Mouse (Mus musculus): ENCODE measurements around the gene Msmo1. TPM values are rescaled to one million over a fixed set of nuclear protein-coding genes. Genes with fewer than 3 reads are reported as not detected.

The Msmo1 gene
- polyA plus RNA-seq, 1 experiment from 2014 or later = 58.4 TPM

DNA sequence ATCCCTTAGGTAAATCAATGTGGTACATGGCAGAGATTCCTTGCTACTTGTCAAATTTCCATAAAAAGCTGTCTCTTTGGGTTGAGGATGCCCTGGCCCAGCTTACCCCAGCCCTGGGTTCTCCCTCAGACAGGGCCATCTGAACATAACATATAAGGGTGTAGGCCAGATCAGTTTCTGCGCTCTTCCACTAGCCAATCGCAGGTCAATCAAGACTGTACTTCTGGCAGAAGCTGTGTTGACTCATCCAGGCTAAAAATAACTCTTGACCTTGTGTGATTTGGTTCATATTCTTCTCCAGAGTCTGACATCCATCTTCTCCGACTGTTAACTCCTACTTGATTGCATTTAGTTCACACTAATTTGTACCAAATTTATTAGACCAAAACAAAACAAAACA lies 45.4 kb downstream of the Msmo1 start:
- H3K4me2 ChIP-seq (ENCODE audit: low read depth, low read length) = no peak overlapping the region
- H3K4me3 ChIP-seq (ENCODE audit: low read depth, low read length) = no peak overlapping the region
- H3K36me3 ChIP-seq (replicated peaks; ENCODE audit: insufficient read depth, low read length) = no peaks in the 10 kb centered on the region
- peaks cover 19% of the 10 kb centered on the region for H3K27me3 ChIP-seq (ENCODE audit: insufficient read depth, low read length)
- no peak overlapping the region for H3K27ac ChIP-seq (ENCODE audit: low read depth)
- no peak for DNase-seq
- H3K9me3 ChIP-seq (ENCODE audit: low read length) = no peaks in the 10 kb centered on the region
- TF ChIP-seq CTCF (IDR thresholded peaks at IDR 0.05; ENCODE audit: low read depth) (no peak), EP300 (IDR thresholded peaks at IDR 0.05; ENCODE audit: low read depth) (no peak)
- WGBS (ENCODE audit: insufficient replicate concordance) = 66% methylated on average over 3 of the region's 3 CpGs
- ATAC-seq = no peak
- no peak overlapping the region for H3K9ac ChIP-seq (replicated peaks)
- no peaks in the 10 kb centered on the region for H3K4me1 ChIP-seq (ENCODE audit: insufficient read depth)

DNA sequence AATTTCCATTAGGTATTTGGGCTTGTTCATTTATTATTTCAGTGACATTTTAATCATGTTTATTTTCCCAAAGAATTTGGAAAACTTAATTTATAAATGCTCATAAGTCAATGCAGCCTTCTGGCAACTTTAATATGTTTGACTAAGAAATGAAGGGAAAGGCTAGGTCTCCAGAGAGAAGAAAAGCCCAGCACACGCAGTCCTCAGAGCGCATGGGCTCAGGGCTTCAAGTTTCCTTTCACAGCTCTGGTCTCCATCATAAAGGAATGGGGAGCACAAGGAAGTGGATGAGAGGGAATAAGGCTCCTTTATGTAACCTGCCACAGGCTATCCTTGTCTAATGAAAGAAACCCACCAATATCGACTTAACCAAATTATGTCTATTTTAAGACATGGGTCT lies 51.1 kb downstream of the Msmo1 start:
- no peak for DNase-seq
- 81% methylated on average over 3 of the region's 3 CpGs for WGBS (ENCODE audit: insufficient replicate concordance)
- no peaks in the 10 kb centered on the region for H3K9me3 ChIP-seq (ENCODE audit: low read length)
- H3K9ac ChIP-seq (replicated peaks) = no peak overlapping the region
- no peaks in the 10 kb centered on the region for H3K36me3 ChIP-seq (replicated peaks; ENCODE audit: insufficient read depth, low read length)
- no peak for ATAC-seq
- H3K27me3 ChIP-seq (ENCODE audit: insufficient read depth, low read length) = no peaks in the 10 kb centered on the region
- no peak overlapping the region for H3K27ac ChIP-seq (ENCODE audit: low read depth)
- H3K4me3 ChIP-seq (ENCODE audit: low read depth, low read length) = no peak overlapping the region
- H3K4me1 ChIP-seq (ENCODE audit: insufficient read depth) = no peaks in the 10 kb centered on the region
- H3K4me2 ChIP-seq (ENCODE audit: low read depth, low read length) = no peak overlapping the region
- TF ChIP-seq CTCF (IDR thresholded peaks at IDR 0.05; ENCODE audit: low read depth) = no peak
- no peak for TF ChIP-seq EP300 (IDR thresholded peaks at IDR 0.05; ENCODE audit: low read depth)

- no peak overlapping the region for H3K4me2 ChIP-seq (ENCODE audit: low read depth, low read length)
- ATAC-seq = no peak
- no peaks in the 10 kb centered on the region for H3K9me3 ChIP-seq (ENCODE audit: low read length)
- TF ChIP-seq CTCF (IDR thresholded peaks at IDR 0.05; ENCODE audit: low read depth) = no peak
- TF ChIP-seq EP300 (IDR thresholded peaks at IDR 0.05; ENCODE audit: low read depth) = no peak
- H3K27ac ChIP-seq (ENCODE audit: low read depth) = no peak overlapping the region
- no peak overlapping the region for H3K9ac ChIP-seq (replicated peaks)
- no peak overlapping the region for H3K4me3 ChIP-seq (ENCODE audit: low read depth, low read length)
- no peaks in the 10 kb centered on the region for H3K27me3 ChIP-seq (ENCODE audit: insufficient read depth, low read length)
- WGBS (ENCODE audit: insufficient replicate concordance) = 82% methylated on average over 2 of the region's 2 CpGs
- H3K36me3 ChIP-seq (replicated peaks; ENCODE audit: insufficient read depth, low read length) = no peaks in the 10 kb centered on the region
- no peak for DNase-seq
- no peaks in the 10 kb centered on the region for H3K4me1 ChIP-seq (ENCODE audit: insufficient read depth)
Observed at GRCm38 (mm10) chr8:64676381-64676780, 57.2 kb downstream of the Msmo1 start.

DNA sequence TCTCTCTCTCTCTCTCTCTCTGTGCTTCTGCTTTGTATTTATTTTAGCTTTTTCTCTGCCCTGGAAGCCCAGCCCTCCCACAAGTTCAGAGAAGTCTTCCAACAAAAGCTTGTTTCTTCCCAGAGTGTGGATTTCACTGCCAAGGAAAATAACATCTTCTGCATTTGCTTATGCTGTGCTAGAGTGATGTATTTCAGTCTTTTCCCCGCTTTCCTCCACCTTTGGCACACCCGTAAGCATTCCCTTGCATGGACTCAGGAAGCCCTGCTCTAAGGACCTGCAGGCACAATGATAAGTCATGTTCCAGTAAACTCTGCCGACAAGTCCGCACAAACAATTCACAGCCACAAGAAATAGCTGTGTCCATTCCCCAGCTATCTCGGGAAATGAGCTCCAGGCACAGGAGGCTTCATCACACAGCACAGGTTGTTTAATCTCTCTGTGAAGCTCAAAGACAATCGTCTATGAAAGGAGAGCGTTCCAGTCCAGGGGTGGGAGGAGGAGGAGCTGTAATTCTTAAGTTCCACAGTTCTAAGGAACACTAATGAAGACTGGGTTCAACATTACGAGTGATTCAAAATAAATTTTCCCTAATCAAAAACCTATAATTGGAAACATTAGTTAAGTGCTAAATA lies 58.5 kb downstream of the Msmo1 start:
- no peak overlapping the region for H3K27ac ChIP-seq (ENCODE audit: low read depth)
- 74% methylated on average over 8 of the region's 8 CpGs for WGBS (ENCODE audit: insufficient replicate concordance)
- no peak for TF ChIP-seq EP300 (IDR thresholded peaks at IDR 0.05; ENCODE audit: low read depth)
- no peak for TF ChIP-seq CTCF (IDR thresholded peaks at IDR 0.05; ENCODE audit: low read depth)

DNA sequence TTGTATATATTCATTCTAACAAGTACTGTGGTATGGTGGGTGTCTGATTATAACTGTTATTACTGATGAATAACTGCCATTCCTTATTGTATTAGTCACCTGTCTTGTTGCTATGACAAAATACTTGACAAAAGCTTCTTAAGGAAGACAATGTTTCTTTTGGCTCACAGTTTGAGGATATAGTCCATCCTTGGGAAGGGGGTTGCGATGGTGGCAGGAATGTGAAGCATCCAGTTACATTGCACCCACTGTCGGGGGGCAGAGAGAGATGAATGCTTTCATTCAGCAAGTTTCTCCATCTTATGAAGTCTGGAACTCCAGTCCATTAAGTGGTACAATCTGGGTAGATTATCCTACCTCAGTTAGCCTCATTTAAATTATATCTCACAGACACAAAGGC lies 60.7 kb downstream of the Msmo1 start:
- H3K36me3 ChIP-seq (replicated peaks; ENCODE audit: insufficient read depth, low read length) = no peaks in the 10 kb centered on the region
- no peaks in the 10 kb centered on the region for H3K9me3 ChIP-seq (ENCODE audit: low read length)
- 70% methylated on average over 2 of the region's 2 CpGs for WGBS (ENCODE audit: insufficient replicate concordance)
- H3K27me3 ChIP-seq (ENCODE audit: insufficient read depth, low read length) = no peaks in the 10 kb centered on the region
- ATAC-seq (no peak), DNase-seq (no peak)
- no peak overlapping the region for H3K9ac ChIP-seq (replicated peaks)
- H3K4me3 ChIP-seq (ENCODE audit: low read depth, low read length) = no peak overlapping the region
- no peaks in the 10 kb centered on the region for H3K4me1 ChIP-seq (ENCODE audit: insufficient read depth)
- H3K27ac ChIP-seq (ENCODE audit: low read depth) = no peak overlapping the region
- TF ChIP-seq EP300 (IDR thresholded peaks at IDR 0.05; ENCODE audit: low read depth) (no peak), CTCF (IDR thresholded peaks at IDR 0.05; ENCODE audit: low read depth) (no peak)
- no peak overlapping the region for H3K4me2 ChIP-seq (ENCODE audit: low read depth, low read length)

More for the DNA sequence above, 58.5 kb downstream of the Msmo1 start:
- no peaks in the 10 kb centered on the region for H3K27me3 ChIP-seq (ENCODE audit: insufficient read depth, low read length)
- H3K4me1 ChIP-seq (ENCODE audit: insufficient read depth) = no peaks in the 10 kb centered on the region
- no peak overlapping the region for H3K9ac ChIP-seq (replicated peaks)
- H3K4me2 ChIP-seq (ENCODE audit: low read depth, low read length) = no peak overlapping the region
- no peak overlapping the region for H3K4me3 ChIP-seq (ENCODE audit: low read depth, low read length)
- H3K9me3 ChIP-seq (ENCODE audit: low read length) = no peaks in the 10 kb centered on the region
- H3K36me3 ChIP-seq (replicated peaks; ENCODE audit: insufficient read depth, low read length) = no peaks in the 10 kb centered on the region
- ATAC-seq (no peak), DNase-seq (no peak)

- DNase-seq (no peak), ATAC-seq (no peak)
Observed at GRCm38 (mm10) chr8:64671937-64672336, 61.7 kb downstream of the Msmo1 start.

More at GRCm38 (mm10) chr8:64671937-64672336, 61.7 kb downstream of the Msmo1 start:
- no peaks in the 10 kb centered on the region for H3K4me1 ChIP-seq (ENCODE audit: insufficient read depth)
- TF ChIP-seq CTCF (IDR thresholded peaks at IDR 0.05; ENCODE audit: low read depth) = no peak
- no peak for TF ChIP-seq EP300 (IDR thresholded peaks at IDR 0.05; ENCODE audit: low read depth)
- WGBS (ENCODE audit: insufficient replicate concordance) = 38% methylated on average over 1 of the region's 1 CpGs
- H3K9ac ChIP-seq (replicated peaks) = no peak overlapping the region
- H3K36me3 ChIP-seq (replicated peaks; ENCODE audit: insufficient read depth, low read length) = no peaks in the 10 kb centered on the region
- H3K4me3 ChIP-seq (ENCODE audit: low read depth, low read length) = no peak overlapping the region
- H3K27ac ChIP-seq (ENCODE audit: low read depth) = no peak overlapping the region
- no peak overlapping the region for H3K4me2 ChIP-seq (ENCODE audit: low read depth, low read length)
- H3K27me3 ChIP-seq (ENCODE audit: insufficient read depth, low read length) = no peaks in the 10 kb centered on the region
- no peaks in the 10 kb centered on the region for H3K9me3 ChIP-seq (ENCODE audit: low read length)

Other genes with a start within 250 kb of the Msmo1 start
- 4.7 and 5.8 TPM in 2 replicates for gene Cpe, start 40.7 kb downstream of the Msmo1 start, polyA plus RNA-seq (2015; fragmentation: Nextera tagmentation; extraction: Ambion mirVana)
- 6.2 and 6.7 TPM in 2 replicates for gene Klhl2, start 116.2 kb upstream of the Msmo1 start, polyA plus RNA-seq (2015; fragmentation: Nextera tagmentation; extraction: Ambion mirVana)
- 18.4 and 20.2 TPM in 2 replicates for gene Tmem192, start 213.4 kb upstream of the Msmo1 start, polyA plus RNA-seq (2015; fragmentation: Nextera tagmentation; extraction: Ambion mirVana)